Comparison of ENCODE assay signal across 21 mouse cellular contexts in the genomic region with DNA sequence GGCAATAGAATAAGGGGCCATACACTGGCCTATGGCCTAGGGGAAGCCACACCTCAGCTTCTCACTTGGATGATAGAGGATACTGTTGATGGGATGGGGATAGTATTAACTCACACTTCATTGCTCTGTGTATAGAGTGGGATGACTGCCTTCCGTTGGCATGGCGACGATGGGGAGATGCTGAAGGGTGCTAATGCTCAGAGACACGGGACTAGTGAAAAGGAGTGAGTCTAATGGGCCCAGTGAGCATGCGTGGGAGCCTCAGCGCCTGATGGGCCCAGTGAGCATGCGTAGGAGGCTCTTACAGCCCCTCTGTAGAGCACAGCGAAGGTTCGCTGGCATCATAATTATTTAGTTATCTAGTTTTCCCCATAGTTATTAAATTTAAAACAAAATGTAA. TPM values are rescaled to one million over a fixed set of nuclear protein-coding genes. Genes with fewer than 3 reads are reported as not detected.
DNase-seq lines count a peak whose midpoint lies in the region; ATAC-seq and TF ChIP-seq lines count a peak whose summit lies in the region.
"Had no signal": no experiment of that assay in that cellular context is flagged by ENCODE, and none has a peak within 500 bp of the region (broad histone marks: within the 10 kb centered on the region; RNA-seq: fewer than 3 reads in every experiment).

No protein-coding gene starts in this region.

- no peak overlapping the region for H3K4me3 ChIP-seq in hindbrain, postnatal 0 days (ENCODE audit: low read length)
- no peak overlapping the region for H3K4me3 ChIP-seq in hindbrain, embryonic 11.5 days (ENCODE audit: low read depth, low read length)
- no peak overlapping the region for H3K4me3 ChIP-seq in midbrain, postnatal 0 days (ENCODE audit: low read depth, low read length)
- no peak overlapping the region for H3K4me3 ChIP-seq in midbrain, embryonic 15.5 days
- H3K4me3 ChIP-seq: forebrain, embryonic 10.5 days; limb, embryonic 10.5 days; midbrain, embryonic 12.5 days had no signal

- no peaks in the 10 kb centered on the region for H3K9me3 ChIP-seq in hindbrain, postnatal 0 days (ENCODE audit: low read length)
- H3K9me3 ChIP-seq in hindbrain, embryonic 11.5 days (ENCODE audit: control insufficient read depth, low read length), result no peaks in the 10 kb centered on the region
- no peaks in the 10 kb centered on the region for H3K9me3 ChIP-seq in midbrain, postnatal 0 days (ENCODE audit: low read length)
- no peaks in the 10 kb centered on the region for H3K9me3 ChIP-seq in midbrain, embryonic 15.5 days
- H3K9me3 ChIP-seq: forebrain, embryonic 10.5 days; limb, embryonic 10.5 days; midbrain, embryonic 12.5 days had no signal

- 0 out of 2 replicates have a peak, but pooled peaks have one; percentile 38 for ATAC-seq in hindbrain, postnatal 0 days
- ATAC-seq in hindbrain, embryonic 11.5 days (ENCODE audit: low FRiP score), result no peak
- no peak for ATAC-seq in midbrain, postnatal 0 days (ENCODE audit: low FRiP score)
- no peak for ATAC-seq in midbrain, embryonic 15.5 days (replicated peaks)
- ATAC-seq: activated CD4-positive, CD25-positive, alpha-beta regulatory T cell, adult 4 months had no signal

- H3K4me1 ChIP-seq in hindbrain, postnatal 0 days (ENCODE audit: insufficient read depth, low read length), result no peaks in the 10 kb centered on the region
- no peaks in the 10 kb centered on the region for H3K4me1 ChIP-seq in hindbrain, embryonic 11.5 days (replicated peaks; ENCODE audit: control insufficient read depth, insufficient read depth, low read length)
- no peaks in the 10 kb centered on the region for H3K4me1 ChIP-seq in midbrain, postnatal 0 days (ENCODE audit: insufficient read depth, low read length)
- H3K4me1 ChIP-seq in midbrain, embryonic 15.5 days, result no peaks in the 10 kb centered on the region
- H3K4me1 ChIP-seq: forebrain, embryonic 10.5 days; midbrain, embryonic 12.5 days had no signal

- H3K27ac ChIP-seq in hindbrain, postnatal 0 days, result no peak overlapping the region
- H3K27ac ChIP-seq in hindbrain, embryonic 11.5 days (ENCODE audit: low read depth, low read length), result no peak overlapping the region
- no peak overlapping the region for H3K27ac ChIP-seq in midbrain, postnatal 0 days (ENCODE audit: low read depth, low read length)
- no peak overlapping the region for H3K27ac ChIP-seq in midbrain, embryonic 15.5 days
- H3K27ac ChIP-seq: forebrain, embryonic 10.5 days; limb, embryonic 10.5 days; macrophage; midbrain, embryonic 12.5 days had no signal

- DNase-seq in hindbrain, postnatal 0 days (ENCODE audit: low spot score), result no peak
- DNase-seq in hindbrain, embryonic 11.5 days (ENCODE audit: low spot score), result no peak
- peak; percentile 40 for DNase-seq in right cerebral cortex, adult 18-20 months
- DNase-seq in right cerebral cortex, postnatal 25 days, result no peak
- DNase-seq in layer of hippocampus, postnatal 36 days, result peak; percentile 27 to 37
- no peak for DNase-seq in midbrain, postnatal 0 days (ENCODE audit: low spot score)
- DNase-seq: adrenal gland, postnatal 36 days; cerebellum, adult 9-11 months; gastrocnemius, postnatal 36 days; heart, postnatal 14 days; kidney, adult 2 months; lung, adult 2 months; thymus, adult 2 months had no signal

- H3K4me2 ChIP-seq in hindbrain, postnatal 0 days (ENCODE audit: low read depth, low read length), result no peak overlapping the region
- no peak overlapping the region for H3K4me2 ChIP-seq in hindbrain, embryonic 11.5 days (replicated peaks; ENCODE audit: low read depth, low read length)
- H3K4me2 ChIP-seq in midbrain, postnatal 0 days (ENCODE audit: low read depth, low read length, poor library complexity, severe bottlenecking), result no peak overlapping the region
- no peak overlapping the region for H3K4me2 ChIP-seq in midbrain, embryonic 15.5 days
- H3K4me2 ChIP-seq: heart, embryonic 11.5 days; liver, embryonic 11.5 days; midbrain, embryonic 12.5 days had no signal

- no peaks in the 10 kb centered on the region for H3K36me3 ChIP-seq in hindbrain, postnatal 0 days (ENCODE audit: insufficient read depth, low read length)
- H3K36me3 ChIP-seq in hindbrain, embryonic 11.5 days (ENCODE audit: control insufficient read depth, insufficient read depth, low read length), result no peaks in the 10 kb centered on the region
- H3K36me3 ChIP-seq in midbrain, postnatal 0 days (ENCODE audit: insufficient read depth, low read length), result no peaks in the 10 kb centered on the region
- H3K36me3 ChIP-seq in midbrain, embryonic 15.5 days (replicated peaks), result no peaks in the 10 kb centered on the region
- H3K36me3 ChIP-seq: forebrain, embryonic 10.5 days; limb, embryonic 10.5 days; midbrain, embryonic 12.5 days had no signal

- WGBS in hindbrain, postnatal 0 days, result 76% methylated on average over 9 of the region's 9 CpGs
- 87% methylated on average over 9 of the region's 9 CpGs for WGBS in hindbrain, embryonic 11.5 days
- WGBS in midbrain, postnatal 0 days, result 82% methylated on average over 9 of the region's 9 CpGs
- WGBS in midbrain, embryonic 15.5 days, result 80% methylated on average over 9 of the region's 9 CpGs

- H3K9ac ChIP-seq in hindbrain, postnatal 0 days (replicated peaks; ENCODE audit: low read length), result no peak overlapping the region
- no peak overlapping the region for H3K9ac ChIP-seq in hindbrain, embryonic 11.5 days (ENCODE audit: low read depth, low read length)
- no peak overlapping the region for H3K9ac ChIP-seq in midbrain, postnatal 0 days (replicated peaks; ENCODE audit: low read length, poor library complexity, severe bottlenecking)
- no peak overlapping the region for H3K9ac ChIP-seq in midbrain, embryonic 15.5 days
- H3K9ac ChIP-seq: midbrain, embryonic 12.5 days had no signal

- TF ChIP-seq CTCF in hindbrain, postnatal 0 days (IDR thresholded peaks at IDR 0.05; ENCODE audit: low read depth), result no peak
- TF ChIP-seq CTCF in midbrain, postnatal 0 days (IDR thresholded peaks at IDR 0.05), result no peak

- no peaks in the 10 kb centered on the region for H3K27me3 ChIP-seq in hindbrain, postnatal 0 days (ENCODE audit: insufficient read depth, low read length)
- H3K27me3 ChIP-seq in hindbrain, embryonic 11.5 days (ENCODE audit: control insufficient read depth, insufficient read depth, low read length), result no peaks in the 10 kb centered on the region
- no peaks in the 10 kb centered on the region for H3K27me3 ChIP-seq in midbrain, postnatal 0 days (ENCODE audit: insufficient read depth, low read length)
- no peaks in the 10 kb centered on the region for H3K27me3 ChIP-seq in midbrain, embryonic 15.5 days (replicated peaks)
- H3K27me3 ChIP-seq: midbrain, embryonic 12.5 days had no signal

RNA-seq across cellular contexts. Expression of a gene that starts 24.2 kb away (rescaled TPM):
- 19.8 and 21.9 TPM in 2 replicates for total RNA-seq in hindbrain, postnatal 0 days (2014; rRNA removed)
- polyA plus RNA-seq in hindbrain, postnatal 0 days (2015; fragmentation: Nextera tagmentation; extraction: Ambion mirVana), result 16.8 and 17.7 TPM in 2 replicates
- polyA plus RNA-seq in hindbrain, embryonic 11.5 days (2014; fragmentation: Nextera tagmentation; extraction: Ambion mirVana), result 3.5 and 4.4 TPM in 2 replicates
- 10 to 100 TPM; 76.8 to 85.8 TPM for total RNA-seq in layer of hippocampus, postnatal 36 days (2021)
- total RNA-seq in midbrain, postnatal 0 days (2014; rRNA removed), result 17.0 and 18.6 TPM in 2 replicates
- 11.1 and 13.3 TPM in 2 replicates for polyA plus RNA-seq in midbrain, postnatal 0 days (2015; fragmentation: Nextera tagmentation; extraction: Ambion mirVana)
- polyA plus RNA-seq in midbrain, embryonic 15.5 days (2015; fragmentation: Nextera tagmentation; extraction: Ambion mirVana), result 6.3 and 6.8 TPM in 2 replicates

Comparison
In these comparisons a context has a peak if more than half of its experiments do, and no peak if none do; other contexts are left out.
1. DNase-seq: peak in right cerebral cortex, adult 18-20 months (single experiment) and layer of hippocampus, postnatal 36 days (2 of 2); none in hindbrain, postnatal 0 days (single experiment), hindbrain, embryonic 11.5 days (single experiment), right cerebral cortex, postnatal 25 days (single experiment) and midbrain, postnatal 0 days (single experiment).